35 mouse cellular contexts compared by ENCODE assay signal in genomic region chr5:119659041-119659440, GRCm38 (mm10).
"Had no signal": no experiment of that assay in that cellular context is flagged by ENCODE, and none has a peak within 500 bp of the region (broad histone marks: within the 10 kb centered on the region; RNA-seq: fewer than 3 reads in every experiment).

No protein-coding gene starts in this region.

- H3K9me3 ChIP-seq: heart, embryonic 10.5 days; heart, embryonic 12.5 days; heart, embryonic 13.5 days; heart, embryonic 15.5 days; hindbrain, embryonic 10.5 days; hindbrain, embryonic 13.5 days; hindbrain, embryonic 15.5 days; intestine, embryonic 15.5 days; kidney, embryonic 15.5 days had no signal

- H3K4me3 ChIP-seq: heart, embryonic 10.5 days; heart, embryonic 12.5 days; heart, embryonic 13.5 days; heart, embryonic 15.5 days; hindbrain, embryonic 10.5 days; hindbrain, embryonic 12.5 days; hindbrain, embryonic 13.5 days; hindbrain, embryonic 15.5 days; intestine, embryonic 15.5 days; kidney, embryonic 15.5 days; layer of hippocampus, adult 2 months had no signal

- H3K9ac ChIP-seq: heart, embryonic 12.5 days; heart, embryonic 13.5 days; heart, embryonic 15.5 days; hindbrain, embryonic 12.5 days; hindbrain, embryonic 13.5 days; hindbrain, embryonic 14.5 days; hindbrain, embryonic 15.5 days; intestine, embryonic 15.5 days; kidney, embryonic 15.5 days had no signal

- ATAC-seq: hindbrain, embryonic 16.5 days; hindbrain, postnatal 0 days; inflammation-experienced regulatory T-cells, adult 6 months; intestine, embryonic 15.5 days; intestine, embryonic 16.5 days; intestine, postnatal 0 days had no signal

- DNase-seq: heart, postnatal 10 days; heart, postnatal 14 days; heart, postnatal 36 days; heart, postnatal 4 days; kidney, adult 11 months; kidney, adult 18-20 months; kidney, adult 2 months; kidney, adult 8-10 months; kidney, adult 9 months; kidney, postnatal 10 days; kidney, postnatal 14 days; kidney, postnatal 25 days; kidney, postnatal 36 days; kidney, postnatal 4 days; layer of hippocampus, adult 9-11 months; layer of hippocampus, postnatal 36 days had no signal

- H3K4me1 ChIP-seq: heart, embryonic 15.5 days had no signal

- H3K27ac ChIP-seq: heart, embryonic 10.5 days; heart, embryonic 13.5 days; heart, embryonic 15.5 days; hindbrain, embryonic 10.5 days; hindbrain, embryonic 12.5 days; hindbrain, embryonic 13.5 days; hindbrain, embryonic 14.5 days; hindbrain, embryonic 15.5 days; hindbrain, postnatal 0 days; intestine, embryonic 15.5 days; kidney, embryonic 15.5 days; kidney, postnatal 0 days; layer of hippocampus, adult 2 months had no signal

- H3K4me2 ChIP-seq: heart, embryonic 11.5 days; heart, embryonic 12.5 days; heart, embryonic 13.5 days; heart, embryonic 15.5 days; hindbrain, embryonic 12.5 days; hindbrain, embryonic 13.5 days; hindbrain, embryonic 14.5 days; hindbrain, embryonic 15.5 days; intestine, embryonic 15.5 days; kidney, embryonic 15.5 days had no signal

- H3K36me3 ChIP-seq: heart, embryonic 10.5 days; heart, embryonic 12.5 days; heart, embryonic 13.5 days; heart, embryonic 15.5 days; hindbrain, embryonic 10.5 days; hindbrain, embryonic 12.5 days; hindbrain, embryonic 13.5 days; hindbrain, embryonic 15.5 days; intestine, embryonic 15.5 days; kidney, embryonic 15.5 days had no signal
